Mouse (Mus musculus) adrenal gland (tissue): ENCODE results near the gene Lce3e.

Source experiments
- intact Hi-C: fragments of 180-260 bp; cut with DNase I; formaldehyde crosslinking; loops from one replicate; pipeline ENCODE4 v1.15.1; 2025
- long read RNA-seq, 2 experiments: library from polyadenylated mRNA; unstranded; transcript quantifications; one replicate each; pipeline ENCODE4 v2.0.0; 2020; ENCODE audit warnings: borderline replicate concordance in 1 of 2; ENCODE audit not compliant: insufficient replicate concordance in 1 of 2

Lce3e gene
- long read RNA-seq, experiment 1 = 0 reads
- long read RNA-seq, experiment 2 = 0 reads

- intact Hi-C loops = no loop called here
Measured at GRCm38 (mm10) chr3:92966761-92967160, at the start of gene Lce3e. Lce3e (plus strand) TSS chr3:92967061.

- intact Hi-C loops = no loop called here
Measured at GRCm38 (mm10) chr3:92920364-92920763, 46.5 kb upstream of the Lce3e start.

- intact Hi-C loops = no loop called here
Measured at GRCm38 (mm10) chr3:92926130-92926529, 40.7 kb upstream of the Lce3e start, which contains the start of gene Lce3a. Lce3a (minus strand) TSS chr3:92926230.

- intact Hi-C loops = no loop called here
Measured at GRCm38 (mm10) chr3:92932679-92933078, 34.2 kb upstream of the Lce3e start, which contains the start of gene Lce3b. Lce3b (plus strand) TSS chr3:92932979.

GRCm38 (mm10) chr3:92944186-92944585, 22.7 kb upstream of the Lce3e start, which contains the start of gene Lce3c:
Lce3c (plus strand) TSS chr3:92944486.
- intact Hi-C loops = no loop called here

GRCm38 (mm10) chr3:92957090-92957489, 9.8 kb upstream of the Lce3e start, which contains the start of gene Lce3d:
Lce3d (plus strand) TSS chr3:92957390.
- intact Hi-C loops = no loop called here

GRCm38 (mm10) chr3:92978484-92978883, 11.6 kb downstream of the Lce3e start:
- intact Hi-C loops = no loop called here

GRCm38 (mm10) chr3:92991926-92992325, 25.1 kb downstream of the Lce3e start, which contains the start of gene Lce3f:
Lce3f (plus strand) TSS chr3:92992226.
- intact Hi-C loops = no loop called here

GRCm38 (mm10) chr3:92998691-92999090, 31.8 kb downstream of the Lce3e start:
- intact Hi-C loops = no loop called here

GRCm38 (mm10) chr3:93000621-93001020, 33.8 kb downstream of the Lce3e start:
- intact Hi-C loops = no loop called here

GRCm38 (mm10) chr3:93002843-93003242, 36.0 kb downstream of the Lce3e start:
- intact Hi-C loops = no loop called here

GRCm38 (mm10) chr3:93014378-93014801, 47.5 kb downstream of the Lce3e start:
- intact Hi-C loops = no loop called here

GRCm38 (mm10) chr3:93014871-93015270, 48.0 kb downstream of the Lce3e start:
- intact Hi-C loops = no loop called here

GRCm38 (mm10) chr3:93015460-93016104, 48.7 kb downstream of the Lce3e start, which contains the start of gene Crct1:
Crct1 (minus strand) TSS chr3:93015687.
- intact Hi-C loops = no loop called here
